Mouse (Mus musculus) bone marrow, adult 2 months (tissue): Measurements from ENCODE around the gene Atg14. TPM values are rescaled to one million over a fixed set of nuclear protein-coding genes. Genes with fewer than 3 reads are reported as not detected.

Source experiments
- H3K27ac ChIP-seq: fragments of 200-500 bp; 2 replicates; pipeline ENCODE4 v1.5.1; 2012; ENCODE audit warnings: low read depth, mild to moderate bottlenecking, control low read depth, inconsistent platforms, low read length; ENCODE audit not compliant: control insufficient read depth, poor library complexity, insufficient read depth
- H3K4me1 ChIP-seq: fragments of 200-500 bp; 2 replicates; pipeline ENCODE4 v1.6.1; 2011; ENCODE audit warnings: low read length; ENCODE audit not compliant: control insufficient read depth, insufficient read depth
- H3K4me3 ChIP-seq: fragments of 200-500 bp; replicated peaks from 2 replicates; pipeline ENCODE3; 2011; ENCODE audit warnings: mild to moderate bottlenecking, low read depth, low read length, control low read depth; ENCODE audit not compliant: control insufficient read depth
- CTCF ChIP-seq: fragments of 200-500 bp; IDR thresholded peaks from 2 replicates; pipeline ENCODE4 v1.5.1; 2011; ENCODE audit warnings: low read length, control low read depth; ENCODE audit not compliant: control insufficient read depth, insufficient read depth
- POLR2A ChIP-seq: fragments of 200-500 bp; IDR thresholded peaks from 2 replicates; pipeline ENCODE4 v1.6.1; 2011; ENCODE audit warnings: low read depth, mild to moderate bottlenecking, control low read depth, low read length, borderline replicate concordance; ENCODE audit not compliant: control insufficient read depth
- WGBS: fragments of 180-500 bp; shearing (Covaris S2); methylation state at CpG from one replicate; pipeline ENCODE4 v1.1.7; 2018; 5-methylcytosine and 5-hydroxymethylcytosine counted together
- polyA plus RNA-seq: library from polyadenylated mRNA; stranded (reverse); fragments of >200 nt; gene quantifications from 2 replicates; pipeline ENCODE4 v1.2.4, GENCODE M21; 2011; ENCODE audit warnings: low replicate concordance; ENCODE audit not compliant: missing spikeins, insufficient read depth, insufficient read length

Atg14 gene
- polyA plus RNA-seq, 1 experiment = 9.8 TPM

GRCm38 (mm10) chr14:47581280-47581679, 10.8 kb upstream of the Atg14 start:
- TF ChIP-seq POLR2A = no peak
- TF ChIP-seq CTCF = no peak
- Histone ChIP-seq H3K27ac (no peak overlapping the region), H3K4me1 (no peaks in the 10 kb centered on the region), H3K4me3 (no peak overlapping the region)
- WGBS = 48% methylated on average over 1 of the region's 1 CpGs

GRCm38 (mm10) chr14:47578086-47578485, 7.6 kb upstream of the Atg14 start:
- Histone ChIP-seq H3K4me1 (no peaks in the 10 kb centered on the region), H3K4me3 (no peak overlapping the region), H3K27ac (no peak overlapping the region)
- no peak for TF ChIP-seq CTCF
- no peak for TF ChIP-seq POLR2A
- WGBS = 89% methylated on average over 2 of the region's 2 CpGs

GRCm38 (mm10) chr14:47576687-47577086, 6.2 kb upstream of the Atg14 start:
- no peaks in the 10 kb centered on the region for H3K4me1 ChIP-seq
- H3K27ac ChIP-seq = no peak overlapping the region
- WGBS = 67% methylated on average over 4 of the region's 4 CpGs
- H3K4me3 ChIP-seq = no peak overlapping the region
- TF ChIP-seq CTCF (no peak), POLR2A (no peak)

DNA sequence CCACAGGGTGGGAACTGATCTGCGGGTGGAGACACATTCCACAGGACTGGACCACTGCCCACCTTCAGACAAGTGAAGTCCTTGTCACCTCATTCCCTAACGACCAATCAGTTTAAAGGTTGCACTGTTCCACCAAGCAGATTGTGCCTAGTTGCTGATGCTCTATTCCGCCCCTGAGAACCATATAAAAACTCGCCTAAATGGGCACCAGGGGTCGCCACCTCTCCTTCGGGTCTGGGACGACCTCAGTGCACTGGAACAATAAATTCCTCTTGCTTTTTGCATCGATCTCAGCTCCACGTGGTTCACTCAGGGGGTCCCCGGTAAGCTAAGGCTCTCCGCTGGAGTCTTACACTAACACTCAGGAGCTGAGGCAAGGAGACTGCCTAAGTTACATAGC, 4.3 kb upstream of the Atg14 start:
- Histone ChIP-seq H3K4me1 (no peaks in the 10 kb centered on the region), H3K27ac (no peak overlapping the region), H3K4me3 (no peak overlapping the region)
- TF ChIP-seq POLR2A (no peak), CTCF (no peak)
- 74% methylated on average over 11 of the region's 11 CpGs for WGBS

GRCm38 (mm10) chr14:47572707-47573106, 2.3 kb upstream of the Atg14 start:
- H3K4me1 ChIP-seq = no peaks in the 10 kb centered on the region
- no peak overlapping the region for H3K4me3 ChIP-seq
- TF ChIP-seq CTCF = no peak
- TF ChIP-seq POLR2A = no peak
- H3K27ac ChIP-seq = no peak overlapping the region
- 75% methylated on average over 4 of the region's 4 CpGs for WGBS

DNA sequence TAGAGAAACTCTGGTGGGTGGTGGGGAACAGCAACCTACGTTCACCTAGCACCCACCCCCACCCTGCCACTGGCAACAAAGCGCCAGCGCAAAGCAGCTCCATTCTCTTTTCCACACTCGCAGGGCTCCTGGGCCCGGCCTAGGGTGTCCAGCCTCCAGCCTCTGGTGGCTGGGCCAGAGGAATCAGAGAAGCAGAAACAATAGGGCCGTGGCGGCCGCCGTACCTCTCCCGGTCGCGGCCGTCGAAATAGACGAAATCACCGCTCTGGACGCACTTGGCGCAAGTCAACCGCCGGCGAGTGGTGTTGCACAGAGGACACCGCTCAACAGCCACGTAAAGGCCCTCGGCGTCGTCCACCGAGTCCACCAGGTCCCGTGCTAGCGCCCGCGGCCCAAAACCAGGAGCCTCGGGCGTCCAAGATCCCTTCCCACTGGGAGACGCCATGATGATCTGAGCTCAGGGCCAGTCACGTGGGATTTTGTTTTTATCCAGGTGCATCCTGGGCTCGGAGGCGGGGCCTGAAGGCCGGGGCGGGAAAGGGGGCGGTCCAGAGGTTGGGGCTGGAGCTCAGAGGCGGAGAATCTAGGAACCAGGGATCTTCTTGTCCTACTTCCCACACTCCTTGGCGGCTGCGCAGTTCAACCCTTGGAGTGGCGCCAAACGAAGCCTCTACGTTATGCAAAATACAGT, 2.3 kb downstream of the Atg14 start:
- Histone ChIP-seq H3K4me1 (no peaks in the 10 kb centered on the region), H3K27ac (peak overlapping the region; percentile 47; the same call in 1 of the 2 replicates), H3K4me3 (peak overlapping the region; percentile 86)
- 1% methylated on average over 46 of the region's 46 CpGs for WGBS
- peak; percentile 34; the same call in 1 of the 2 replicates for TF ChIP-seq POLR2A
- no peak for TF ChIP-seq CTCF

DNA sequence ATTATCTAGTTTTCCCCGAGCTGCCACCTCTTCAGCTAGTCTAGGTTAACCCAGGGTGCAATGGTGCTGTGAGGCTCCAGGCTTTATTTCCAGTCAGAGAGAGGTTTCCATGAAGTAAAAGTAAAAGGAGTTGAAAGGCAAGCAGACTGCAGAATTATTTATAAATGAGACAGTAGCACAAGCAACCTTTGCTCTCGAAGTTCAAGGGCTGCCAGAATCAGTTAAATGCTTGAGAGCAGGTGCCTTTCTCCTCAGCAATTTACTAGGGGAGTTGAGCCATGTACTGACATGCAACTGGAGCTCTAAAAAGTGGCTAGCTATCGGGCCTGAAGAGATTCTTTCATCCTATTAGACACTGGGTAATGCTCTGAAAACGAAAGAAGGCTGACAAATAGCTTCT, 7.3 kb downstream of the Atg14 start:
- H3K4me3 ChIP-seq = no peak overlapping the region
- no peak for TF ChIP-seq POLR2A
- TF ChIP-seq CTCF = no peak
- H3K27ac ChIP-seq = no peak overlapping the region
- WGBS = 78% methylated on average over 4 of the region's 4 CpGs
- no peaks in the 10 kb centered on the region; the same call in 1 of the 2 replicates for H3K4me1 ChIP-seq

DNA sequence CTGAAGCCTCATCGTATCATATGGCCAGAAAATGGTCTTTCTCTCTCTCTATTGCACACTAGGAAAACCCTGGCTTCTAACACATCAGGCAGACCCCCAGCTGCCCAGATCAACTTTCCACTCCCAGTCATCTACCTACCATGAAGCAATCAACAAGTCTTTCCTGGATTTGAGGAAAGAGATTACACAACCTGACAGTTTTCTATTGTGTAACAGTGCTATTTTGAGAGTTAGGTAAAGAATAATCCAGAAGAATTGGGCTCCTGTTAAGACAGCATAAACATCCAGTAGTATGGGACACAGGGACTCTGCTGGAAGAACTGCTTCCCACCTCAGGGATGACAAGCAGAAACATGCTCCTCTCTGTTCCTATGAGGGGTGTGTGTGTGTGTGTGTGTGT, 7.9 kb downstream of the Atg14 start:
- TF ChIP-seq POLR2A = no peak
- TF ChIP-seq CTCF = no peak
- H3K4me1 ChIP-seq = no peaks in the 10 kb centered on the region; the same call in 1 of the 2 replicates
- WGBS = 60% methylated on average over 1 of the region's 1 CpGs
- H3K4me3 ChIP-seq = no peak overlapping the region
- H3K27ac ChIP-seq = no peak overlapping the region
